Mouse (Mus musculus) cerebellum, postnatal 36 days (tissue): ENCODE measurements around the gene Plekhh2.
"Not testable (repeated sequence)": the region's sequence is repeated elsewhere in the genome, so short reads cannot be mapped to it uniquely, and the experiment has no call there.

Experiments used
- DNase-seq, 2 experiments: peaks; one replicate each; pipeline ENCODE4 v3.0.0; 2021 to 2022; ENCODE audit warnings: mixed read lengths in 2 of 2

Plekhh2 gene

DNA sequence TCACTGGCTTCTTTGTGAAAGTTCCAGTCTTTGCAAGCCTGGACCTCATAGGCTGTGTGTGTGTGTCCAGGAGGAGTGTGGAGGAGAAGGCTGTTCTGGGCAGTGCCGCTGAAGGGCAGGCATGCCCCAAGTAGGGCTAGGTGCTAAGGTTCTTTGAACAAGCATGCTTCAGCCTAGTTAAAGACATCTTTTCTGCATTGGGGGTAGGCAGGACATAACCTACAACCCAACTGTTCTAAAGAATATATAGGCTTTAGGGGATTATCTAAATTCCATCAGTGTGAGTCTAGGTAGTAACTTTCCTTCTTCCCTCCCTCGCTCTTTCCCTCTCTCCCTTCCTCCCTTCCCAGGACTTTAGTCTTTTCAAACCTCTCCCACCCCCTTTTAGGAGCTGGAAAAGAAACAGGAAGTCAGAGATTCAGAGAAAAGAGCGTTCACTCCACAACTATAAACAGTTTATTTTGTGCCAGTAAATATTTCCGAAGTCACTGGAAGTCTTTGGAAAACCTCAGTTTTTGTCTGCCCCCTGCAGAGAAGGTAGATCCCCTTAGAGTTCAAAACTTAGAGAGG lies 906 bp downstream of the Plekhh2 start:
- no peak for DNase-seq

DNA sequence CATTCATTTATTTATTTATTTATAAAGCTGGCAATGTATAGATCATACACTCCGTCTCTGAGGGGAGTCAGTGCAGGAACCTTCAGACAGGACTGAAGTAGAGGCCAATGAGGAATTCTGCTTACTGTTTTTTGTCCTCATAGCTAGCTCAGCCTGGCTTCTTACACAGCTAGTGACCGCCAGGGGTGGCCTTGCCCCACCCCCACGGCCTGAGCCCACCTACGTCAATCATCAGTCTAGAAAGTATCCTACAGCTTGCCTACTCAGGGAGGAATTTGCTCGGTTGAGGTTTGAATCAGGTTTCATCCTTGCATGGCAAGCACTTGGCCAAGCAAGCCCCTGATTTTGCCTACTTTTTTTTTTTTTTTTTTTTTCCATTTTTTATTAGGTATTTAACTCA lies 4.2 kb downstream of the Plekhh2 start:
- DNase-seq: no peak

DNA sequence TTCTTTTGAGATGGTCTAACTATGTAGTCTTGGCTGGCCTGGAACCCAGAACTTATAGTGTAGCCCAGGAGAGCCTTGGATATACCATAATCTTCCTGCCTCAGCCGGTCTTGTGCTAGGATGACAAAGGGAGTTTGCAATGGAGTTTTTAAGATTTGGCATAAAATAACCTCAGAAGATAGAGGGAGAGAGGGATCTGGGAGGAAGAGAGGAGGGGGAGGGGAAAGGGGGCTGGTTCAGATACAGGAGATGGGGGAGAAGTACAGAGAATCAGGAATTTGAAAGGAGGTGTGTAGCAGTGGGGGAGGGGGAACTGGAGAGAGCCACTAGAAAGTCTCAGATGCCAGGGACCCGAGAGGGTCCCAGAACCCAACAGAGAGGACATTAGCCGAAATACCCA lies 7.7 kb downstream of the Plekhh2 start:
- DNase-seq: no peak

DNA sequence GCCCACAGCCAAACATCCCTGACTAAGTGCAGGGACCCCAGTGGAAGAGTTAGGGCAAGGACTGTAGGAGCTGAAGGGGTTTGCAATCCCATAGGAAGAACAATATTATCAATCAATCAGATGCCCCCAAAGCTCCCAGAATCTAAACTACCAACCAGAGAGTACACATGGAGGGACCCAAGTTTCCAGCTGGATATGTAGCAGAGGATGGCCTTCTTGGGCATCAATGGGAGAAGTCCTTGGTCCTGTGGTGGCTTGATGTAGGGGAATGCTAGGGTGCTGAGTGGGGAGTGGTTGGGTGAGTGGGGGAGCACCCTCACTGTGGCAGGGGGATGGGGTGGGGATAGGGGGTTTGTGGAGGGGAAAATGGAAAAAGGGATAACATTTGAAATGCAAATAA lies 8.4 kb downstream of the Plekhh2 start:
- no peak for DNase-seq

DNA sequence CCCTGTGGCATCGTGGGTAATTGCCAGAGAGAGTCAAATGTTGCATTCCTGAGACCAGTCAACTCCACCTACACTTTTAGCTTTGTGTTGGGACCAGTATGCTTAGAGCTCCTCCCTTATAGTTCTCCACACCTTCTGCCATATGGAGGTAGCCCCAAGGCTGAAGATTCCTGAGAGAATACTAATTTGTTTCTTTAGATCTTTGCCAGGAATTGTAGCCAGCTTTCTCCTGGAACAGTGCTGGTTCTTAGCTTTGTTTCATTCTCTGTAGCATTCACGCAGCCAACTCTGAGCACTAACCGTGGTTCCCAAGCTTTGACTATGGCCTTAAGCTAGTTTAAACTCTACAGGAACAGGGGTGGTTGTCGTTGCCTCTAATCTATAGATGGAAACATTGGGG lies 17.7 kb downstream of the Plekhh2 start:
- DNase-seq: no peak

DNA sequence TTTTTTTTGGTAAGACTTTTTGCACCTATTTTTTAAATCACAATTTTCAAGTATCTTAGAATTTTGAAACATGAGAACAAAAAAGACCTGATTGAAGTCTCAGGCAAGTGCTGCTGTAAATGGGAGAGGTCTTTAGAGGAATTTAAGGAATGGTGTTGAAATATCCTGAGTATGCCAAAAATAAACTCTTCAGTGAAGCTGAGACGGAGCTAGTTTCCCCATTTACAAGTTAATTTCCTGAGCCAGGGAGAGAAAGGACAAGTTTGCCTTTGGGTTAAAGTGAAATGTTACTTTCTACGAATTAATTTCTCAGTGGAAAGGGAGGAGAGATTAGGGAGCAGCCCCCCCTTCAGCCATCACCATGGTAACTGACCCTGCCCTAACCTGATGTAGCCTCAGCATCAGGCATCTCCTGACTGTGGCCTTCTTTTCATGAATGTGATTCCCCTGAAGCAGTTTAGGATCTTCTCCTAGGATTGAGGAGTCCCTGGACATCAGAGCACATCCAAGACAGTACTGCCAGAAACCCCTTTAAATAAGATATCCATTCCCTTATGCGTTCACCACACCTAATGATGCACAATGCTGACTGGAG lies 18.6 kb downstream of the Plekhh2 start:
- no peak for DNase-seq

DNA sequence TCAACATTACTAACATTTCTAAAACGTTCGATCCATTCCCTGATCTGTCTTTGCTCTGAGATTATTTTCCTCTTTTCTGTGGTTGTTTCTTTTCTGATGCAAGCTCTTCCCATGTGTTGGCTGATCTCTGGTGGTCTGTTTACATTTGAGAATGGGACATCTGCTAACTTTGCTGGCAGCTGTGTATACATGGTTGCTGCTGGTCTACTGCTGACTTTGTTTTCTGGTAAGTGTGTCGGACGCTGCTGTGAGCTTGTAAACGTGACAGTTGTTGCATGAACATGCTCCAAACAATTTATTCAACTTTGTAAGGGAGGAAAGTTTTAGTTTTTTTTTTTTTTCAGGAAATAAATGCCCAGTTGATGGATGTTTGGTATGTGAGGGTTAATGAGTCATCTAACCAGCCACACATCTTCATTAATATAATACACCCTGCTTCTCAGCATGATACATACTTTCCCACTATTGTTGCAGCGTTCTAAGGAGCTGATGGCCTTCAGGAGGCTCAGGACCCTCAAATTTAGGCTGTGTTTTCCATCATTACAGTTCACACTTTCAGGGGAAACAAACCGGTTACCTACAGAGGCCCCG lies 21.3 kb downstream of the Plekhh2 start:
- DNase-seq: no peak

DNA sequence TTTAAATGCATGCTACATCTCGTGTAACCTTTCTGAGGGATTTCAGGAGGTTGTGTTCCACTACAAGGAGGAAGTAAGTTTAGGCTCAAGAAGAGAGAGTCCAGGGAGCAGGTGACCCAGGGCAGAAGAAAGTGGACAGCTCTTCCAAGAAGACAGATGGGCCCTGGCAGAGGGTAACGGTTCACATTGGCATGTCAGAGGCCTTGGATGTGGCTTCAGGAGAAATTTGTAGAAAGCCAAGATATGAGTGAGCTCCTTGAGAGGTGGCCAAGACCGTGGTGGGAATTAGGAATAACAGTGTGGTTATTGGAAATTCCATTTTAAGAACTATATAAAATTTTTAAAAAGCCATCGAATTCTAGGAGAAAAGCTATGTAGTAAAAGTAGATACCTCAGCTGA lies 22.1 kb downstream of the Plekhh2 start:
- DNase-seq: no peak

DNA sequence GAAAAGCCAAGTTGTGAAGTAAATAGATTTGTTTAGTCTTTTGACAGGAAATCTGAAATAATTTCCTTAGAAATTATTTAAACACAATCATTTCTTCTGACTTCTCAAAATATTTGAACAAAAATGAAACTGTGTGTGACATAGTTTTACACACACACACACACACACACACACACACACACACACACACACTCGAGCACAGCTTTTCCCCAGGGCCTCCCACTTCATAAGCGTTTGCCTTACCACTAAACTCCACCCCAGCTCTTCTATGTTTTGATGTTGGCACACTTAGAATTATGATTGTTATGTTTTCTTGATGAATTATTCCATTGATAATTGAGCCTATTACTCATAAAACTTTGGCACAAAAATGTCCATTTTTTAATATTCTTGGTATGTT lies 22.9 kb downstream of the Plekhh2 start:
- no peak for DNase-seq

DNA sequence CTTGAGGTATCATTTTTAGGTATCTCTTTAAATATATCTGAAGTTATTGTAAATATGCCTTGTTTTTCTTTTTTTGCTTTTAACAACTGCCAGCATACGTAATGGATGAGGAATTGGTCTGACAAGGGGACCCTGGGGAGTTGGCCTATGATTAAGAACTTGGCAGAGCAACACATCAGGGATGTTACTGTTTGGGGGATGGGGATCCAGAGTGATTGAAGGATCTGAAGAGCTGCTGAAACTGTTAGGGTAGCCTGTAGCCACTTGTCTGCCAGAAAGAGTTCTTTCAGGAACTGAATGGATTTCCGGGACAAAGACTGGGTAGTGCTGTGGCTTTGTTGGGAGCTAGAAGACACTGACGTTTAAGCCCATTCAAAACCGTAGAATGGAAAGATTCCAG lies 23.5 kb downstream of the Plekhh2 start:
- no peak for DNase-seq

DNA sequence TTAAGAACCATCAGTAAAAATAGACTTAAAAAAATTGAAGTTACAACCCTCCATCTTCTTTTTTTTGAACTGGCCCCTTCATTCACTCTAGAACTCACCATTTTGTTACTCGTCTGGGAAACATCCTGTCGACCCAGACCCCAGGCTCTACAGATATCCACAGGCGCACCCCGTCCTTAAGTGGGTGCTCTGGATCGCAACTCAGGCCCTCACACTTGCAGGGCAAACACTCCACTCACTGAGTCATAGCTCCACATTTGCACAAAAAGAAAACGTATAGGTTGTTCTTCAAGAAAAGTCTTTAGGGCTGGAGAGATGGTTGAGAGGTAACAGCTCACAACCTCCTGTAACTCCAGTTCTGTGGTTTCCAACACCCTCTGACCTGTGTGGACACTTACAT lies 25.6 kb downstream of the Plekhh2 start:
- no peak for DNase-seq

DNA sequence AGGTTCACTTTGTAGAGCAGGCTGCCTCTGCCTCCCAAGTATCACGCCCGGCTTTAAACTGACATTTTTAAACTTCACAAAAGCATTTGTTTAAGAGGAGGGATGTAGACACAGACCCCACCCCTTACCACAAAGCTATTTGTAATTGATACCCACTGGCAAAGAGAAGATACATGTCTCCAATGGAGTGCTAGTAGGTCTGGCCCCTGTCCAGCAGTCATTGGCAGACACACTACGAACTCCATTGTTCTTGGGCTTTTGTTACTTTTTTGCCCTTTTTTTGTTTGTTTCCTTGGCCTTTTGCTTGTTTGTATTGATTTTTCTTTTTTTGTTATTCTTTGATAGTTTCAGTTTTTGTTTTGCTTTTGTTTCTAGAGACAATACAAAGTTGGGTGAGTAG lies 26.3 kb downstream of the Plekhh2 start:
- DNase-seq: no peak

DNA sequence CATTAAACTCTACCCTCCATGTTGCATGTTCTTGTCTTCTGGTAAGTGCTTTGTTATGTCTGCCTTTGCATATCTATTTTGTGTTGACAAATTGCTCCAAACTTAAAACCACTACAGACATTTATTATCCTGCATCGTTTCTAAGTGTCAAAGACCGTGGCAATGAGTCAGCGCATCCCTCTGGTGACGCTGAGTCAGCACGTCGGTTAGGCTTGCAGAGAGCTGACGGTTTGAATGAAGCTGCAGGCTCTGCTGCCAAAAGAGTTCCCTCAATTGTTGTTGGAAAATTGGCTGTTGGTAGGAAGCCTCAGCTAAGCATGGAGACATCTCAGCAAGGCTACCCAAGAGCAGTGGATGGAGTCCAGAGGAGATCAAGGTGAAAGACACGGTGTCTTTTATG lies 28.9 kb downstream of the Plekhh2 start:
- DNase-seq: no peak

DNA sequence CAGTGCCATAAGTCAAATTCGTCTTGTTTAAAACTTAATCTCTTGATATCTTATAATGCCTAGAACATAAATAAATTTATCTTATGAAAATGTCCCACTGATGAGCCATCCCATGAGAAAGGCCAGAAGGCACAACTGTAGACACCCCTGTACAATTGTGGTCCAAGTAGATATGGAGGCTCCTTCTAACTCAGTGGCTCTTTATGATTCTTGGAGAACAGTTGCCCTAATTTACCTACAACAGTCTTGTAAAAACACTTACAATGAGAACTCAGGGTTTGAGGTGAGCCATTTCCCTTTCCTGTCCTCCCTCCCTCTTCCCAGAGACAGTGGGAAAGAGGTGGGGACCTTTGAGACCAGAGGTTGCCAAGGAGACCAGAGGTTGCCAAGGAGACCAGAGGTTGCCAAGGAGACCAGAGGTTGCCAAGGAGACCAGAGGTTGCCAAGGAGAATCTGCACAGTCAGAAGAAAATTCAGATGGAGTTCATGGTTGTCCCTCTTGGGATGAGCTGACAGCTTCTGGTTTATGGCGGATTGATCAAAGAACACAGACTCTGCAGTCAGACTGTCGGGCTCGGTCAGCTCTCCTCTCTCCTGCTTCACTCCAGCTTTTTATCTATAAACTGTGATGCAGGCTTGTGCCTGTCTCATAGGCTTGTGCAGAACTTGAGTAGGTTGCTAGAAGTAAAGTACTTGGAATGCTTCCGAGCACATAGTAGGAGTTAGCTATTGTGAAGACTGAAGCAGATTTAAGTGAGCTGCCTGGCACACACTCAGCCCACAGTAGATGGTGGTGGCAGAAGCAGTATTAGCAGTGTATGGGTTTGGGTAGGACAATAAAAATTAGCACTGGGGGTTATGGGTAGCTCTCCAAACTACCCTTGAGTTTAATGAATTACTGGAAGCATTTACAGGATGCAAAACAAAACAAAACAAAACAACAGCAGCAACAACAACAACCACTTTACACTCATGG lies 39.5 kb downstream of the Plekhh2 start:
- no peak for DNase-seq

DNA sequence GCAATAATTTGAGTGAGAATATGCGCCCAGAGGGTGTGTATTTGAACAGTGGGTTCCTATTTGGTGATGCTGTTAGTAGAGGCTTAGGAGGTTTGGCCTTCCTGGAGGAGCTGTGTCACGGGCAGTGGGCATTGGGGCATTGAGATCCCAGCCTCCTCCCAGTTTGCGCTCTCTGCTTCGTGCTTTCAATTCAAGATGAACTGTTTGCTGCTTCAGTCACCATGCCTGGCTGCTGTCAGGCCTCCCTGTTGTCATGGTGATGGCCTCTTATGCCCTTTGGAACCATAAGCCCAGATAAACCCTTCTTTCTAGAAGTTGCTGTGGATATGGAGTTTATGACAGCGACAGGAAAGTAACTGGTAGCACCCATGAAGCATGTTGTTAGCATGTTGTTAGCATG lies 40.5 kb downstream of the Plekhh2 start:
- DNase-seq: no peak

DNA sequence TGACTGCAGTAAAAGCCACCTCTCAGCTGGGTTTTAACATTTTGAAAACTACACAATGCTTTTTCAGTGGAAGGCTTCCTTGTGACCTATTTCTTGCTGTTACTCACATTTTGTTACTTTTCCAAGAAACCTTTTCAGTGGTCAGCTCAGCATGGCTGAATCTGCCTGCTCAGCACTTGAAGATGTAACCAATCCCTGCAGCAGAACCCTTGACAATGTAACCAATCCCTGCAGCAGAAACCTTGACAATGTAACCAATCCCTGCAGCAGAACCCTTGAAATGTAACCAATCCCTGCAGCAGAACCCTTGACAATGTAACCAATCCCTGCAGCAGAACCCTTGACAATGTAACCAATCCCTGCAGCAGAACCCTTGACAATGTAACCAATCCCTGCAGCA lies 52.6 kb downstream of the Plekhh2 start:
- DNase-seq: not testable (repeated sequence)

DNA sequence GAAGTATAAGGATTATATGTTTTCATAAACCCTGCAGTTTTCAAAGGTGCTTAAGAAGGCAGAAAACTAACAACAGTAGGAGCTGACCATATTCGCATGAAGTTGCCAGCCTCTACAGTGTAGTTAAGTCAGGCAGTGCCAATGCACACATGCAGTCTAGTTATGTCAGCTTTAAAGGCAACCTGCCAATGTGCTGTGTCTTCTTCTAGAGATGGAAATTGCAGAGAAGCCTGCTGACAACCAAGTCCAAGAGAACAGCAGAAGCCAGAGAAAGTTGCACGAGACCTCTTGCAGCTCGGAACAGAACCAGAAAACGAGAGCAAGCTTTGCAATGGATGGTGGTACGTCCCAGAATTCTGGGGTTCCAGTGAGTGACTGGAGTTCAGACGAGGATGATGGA lies 54.1 kb downstream of the Plekhh2 start:
- DNase-seq: no peak

DNA sequence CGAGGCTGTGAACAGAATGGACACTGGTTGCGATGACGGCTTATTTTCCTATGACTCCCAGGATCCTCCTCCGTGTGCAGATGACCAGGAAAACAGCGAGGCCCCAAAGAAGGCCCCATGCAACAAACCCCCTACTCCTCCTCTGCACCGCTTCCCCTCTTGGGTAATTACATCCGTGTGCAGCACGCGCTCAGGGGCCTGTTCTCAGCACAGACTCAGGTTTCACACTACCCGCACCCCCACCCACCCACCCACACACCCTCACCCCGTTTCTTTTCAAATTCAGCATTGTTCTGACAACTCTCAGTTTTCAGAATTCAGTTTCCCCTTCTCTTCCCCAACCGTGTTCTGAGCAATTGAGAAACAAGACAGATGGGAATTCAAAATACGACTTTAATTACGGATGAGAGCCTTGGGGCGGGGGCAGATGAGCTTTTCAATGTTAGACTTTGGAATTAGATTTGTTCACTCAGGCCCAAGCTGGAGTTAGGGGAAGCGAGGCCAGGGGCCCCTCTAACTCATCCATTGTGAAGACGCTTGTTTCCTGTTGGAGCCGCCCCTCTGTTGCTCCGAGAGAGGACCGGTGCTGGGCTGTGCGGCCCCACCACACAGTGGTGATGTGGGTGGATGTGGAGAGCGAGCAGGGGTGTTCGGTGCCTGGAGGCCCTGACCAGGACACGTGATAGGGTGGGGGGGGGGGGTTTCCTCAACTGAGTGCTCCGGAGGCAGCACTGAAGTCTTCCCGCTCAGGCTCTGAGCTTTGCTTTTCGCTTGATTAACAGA lies 55.3 kb downstream of the Plekhh2 start:
- no peak for DNase-seq

DNA sequence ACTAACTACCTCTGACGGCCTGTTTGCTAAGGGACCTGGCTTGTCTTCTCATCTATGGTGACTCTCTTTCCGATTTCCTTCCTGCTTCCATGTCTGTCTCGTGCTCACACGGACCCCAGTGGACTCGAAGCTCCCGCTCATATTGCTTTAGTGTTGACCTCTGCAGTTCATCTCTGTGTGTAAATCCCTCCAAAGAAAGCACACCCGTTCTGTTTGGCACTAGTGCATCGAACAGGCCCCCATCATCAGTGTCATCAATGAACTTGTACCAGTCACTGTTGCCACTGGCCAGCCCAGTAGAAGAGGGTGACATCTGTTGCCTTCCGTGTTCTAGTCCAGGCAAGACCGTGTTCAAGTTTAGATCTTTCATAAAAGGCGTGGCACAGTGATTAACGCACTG lies 57.1 kb downstream of the Plekhh2 start:
- no peak for DNase-seq

DNA sequence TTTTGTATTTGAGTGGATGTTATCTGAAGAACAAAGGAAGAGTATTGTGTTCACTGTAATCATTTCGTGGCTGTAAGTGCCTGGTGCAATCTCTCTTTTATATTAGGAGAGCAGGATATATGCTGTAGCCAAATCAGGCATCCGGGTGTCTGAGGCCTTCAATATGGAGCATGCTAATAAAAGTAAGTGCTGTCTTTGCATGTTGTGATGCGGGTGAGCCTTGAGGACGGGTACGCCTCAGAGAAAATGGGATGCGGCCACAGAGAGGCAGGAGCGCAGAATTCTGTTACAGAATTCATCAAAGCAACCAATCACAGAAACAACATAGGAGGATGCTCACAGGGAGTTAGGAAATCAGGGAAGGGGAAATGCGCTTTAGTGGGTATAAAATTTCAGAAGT lies 58.1 kb downstream of the Plekhh2 start:
- no peak for DNase-seq

DNA sequence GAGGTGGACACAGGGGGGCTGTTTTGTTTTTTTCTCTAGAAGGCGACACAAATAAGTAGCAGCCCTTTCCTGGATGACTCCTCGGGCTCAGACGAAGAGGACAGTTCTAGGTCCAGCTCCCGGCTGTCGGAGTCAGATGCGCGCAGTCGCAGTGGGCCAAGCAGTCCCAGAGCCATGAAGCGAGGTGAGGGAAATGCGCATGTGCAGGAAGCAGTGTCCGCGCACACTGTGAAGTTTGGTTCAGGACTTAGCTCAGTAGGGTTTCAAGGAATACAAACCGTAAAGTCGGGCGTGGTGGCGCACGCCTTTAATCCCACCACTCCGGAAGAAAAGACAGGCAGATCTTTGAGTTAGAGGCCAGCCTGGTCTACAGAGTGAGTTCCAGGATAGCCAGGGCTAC lies 59.9 kb downstream of the Plekhh2 start:
- no peak for DNase-seq

DNA sequence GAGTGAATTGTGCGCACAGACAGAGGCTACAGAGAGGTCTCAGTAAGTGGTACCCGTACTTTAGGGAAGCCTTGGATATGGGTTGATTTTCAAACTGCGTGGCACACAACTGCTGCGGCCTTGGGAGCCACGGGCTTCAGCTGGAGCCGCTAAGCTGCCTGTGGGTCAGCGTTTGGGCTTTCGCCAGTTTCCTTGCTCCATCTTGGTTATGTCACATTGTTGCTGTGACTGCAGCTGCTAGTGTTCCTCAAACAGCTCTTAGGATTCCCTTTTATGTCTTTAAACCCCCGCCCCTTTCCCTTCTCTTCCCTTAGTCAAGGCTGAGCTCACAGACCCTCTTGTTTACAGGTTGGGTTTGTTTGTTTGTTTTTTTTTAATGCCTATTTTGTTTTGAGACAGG lies 61.6 kb downstream of the Plekhh2 start:
- no peak for DNase-seq

DNA sequence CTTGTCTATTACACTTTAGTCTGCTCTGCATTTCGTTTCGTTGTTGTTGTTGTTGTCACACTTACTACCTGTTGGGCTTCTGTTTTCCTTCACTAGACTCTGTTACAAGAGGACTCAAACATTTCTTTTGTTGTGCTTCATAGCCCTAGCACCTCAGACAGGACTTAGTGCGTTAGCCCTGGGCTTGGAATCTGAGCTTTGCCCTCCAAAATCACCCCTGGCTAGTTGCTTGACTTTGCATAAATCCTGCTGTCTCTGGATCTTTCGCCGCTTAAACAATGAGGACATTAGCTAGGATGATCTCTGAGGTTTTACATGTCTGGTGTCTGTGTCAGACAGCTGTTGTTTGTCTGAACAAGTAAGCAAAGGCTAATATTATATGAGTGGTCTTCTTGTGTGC lies 62.2 kb downstream of the Plekhh2 start:
- DNase-seq: no peak
